Mouse (Mus musculus) midbrain, embryonic 13.5 days (tissue): ENCODE measurements at regions not wholly inside any gene's neighbourhood (a gene's known extent, or its start where the extent isn't known, plus 50 kb on each side); places are given as distances from the start of the nearest gene placed in this dataset.

Source experiments
- ATAC-seq: fragments of 200-750 bp; cut with Nextera tagmentation; 2 replicates; pipeline ENCODE4 v1.8.0; 2017; ENCODE audit warnings: mild to moderate bottlenecking, moderate TSS enrichment, moderate library complexity
- H3K27ac ChIP-seq: fragments of 300-500 bp; sonication (generic); 2 replicates; pipeline ENCODE4 v1.5.1; 2015; ENCODE audit warnings: inconsistent platforms, mild to moderate bottlenecking, moderate library complexity
- H3K27me3 ChIP-seq: fragments of 300-500 bp; sonication (generic); 2 replicates; pipeline ENCODE4 v1.6.1; 2015; ENCODE audit warnings: mild to moderate bottlenecking, inconsistent platforms
- H3K36me3 ChIP-seq: fragments of 300-500 bp; sonication (generic); 2 replicates; pipeline ENCODE4 v1.6.1; 2015; ENCODE audit warnings: mild to moderate bottlenecking, inconsistent platforms
- H3K4me1 ChIP-seq: fragments of 300-500 bp; sonication (generic); replicated peaks from 2 replicates; pipeline ENCODE4 v1.6.1; 2015; ENCODE audit warnings: inconsistent platforms
- H3K4me2 ChIP-seq: fragments of 300-500 bp; sonication (generic); replicated peaks from 2 replicates; pipeline ENCODE4 v1.6.1; 2015; ENCODE audit warnings: moderate library complexity, mild to moderate bottlenecking, inconsistent platforms
- H3K4me3 ChIP-seq: fragments of 300-500 bp; sonication (generic); replicated peaks from 2 replicates; pipeline ENCODE4 v1.5.1; 2015; ENCODE audit warnings: mild to moderate bottlenecking, inconsistent platforms
- H3K9ac ChIP-seq: fragments of 300-500 bp; sonication (generic); replicated peaks from 2 replicates; pipeline ENCODE4 v1.6.1; 2015; ENCODE audit warnings: mild to moderate bottlenecking, inconsistent platforms
- H3K9me3 ChIP-seq: fragments of 300-500 bp; sonication (generic); 2 replicates; pipeline ENCODE4 v1.6.1; 2016; ENCODE audit warnings: mild to moderate bottlenecking, inconsistent platforms
- WGBS: fragments of 180-500 bp; shearing (Covaris S2); methylation state at CpG from one replicate; pipeline ENCODE4 v1.1.7; 2015; 5-methylcytosine and 5-hydroxymethylcytosine counted together

GRCm38 (mm10) chr13:44650052-44650451, 79.2 kb upstream of the Jarid2 start:
- no peak for ATAC-seq
- H3K27me3 ChIP-seq: 0 out of 2 replicates have a peak, but pooled peaks cover 8% of the 10 kb centered on the region
- H3K4me1 ChIP-seq: peaks cover 18% of the 10 kb centered on the region; the same call in 1 of the 2 replicates
- no peak overlapping the region for H3K27ac ChIP-seq
- H3K9me3 ChIP-seq: no peaks in the 10 kb centered on the region
- no peak overlapping the region for H3K9ac ChIP-seq
- no peaks in the 10 kb centered on the region for H3K36me3 ChIP-seq
- 22% methylated on average over 13 of the region's 13 CpGs for WGBS
- no peak overlapping the region for H3K4me3 ChIP-seq
- H3K4me2 ChIP-seq: no peak overlapping the region; the same call in 1 of the 2 replicates

- ATAC-seq: no peak
- no peak overlapping the region for H3K4me2 ChIP-seq
- 12% methylated on average over 22 of the region's 22 CpGs for WGBS
These were observed 77.7 kb upstream of the Jarid2 start for GRCm38 (mm10) chr13:44651259-44652238.

GRCm38 (mm10) chr13:44657905-44658414, 71.3 kb upstream of the Jarid2 start:
- H3K4me1 ChIP-seq: no peaks in the 10 kb centered on the region
- 73% methylated on average over 10 of the region's 10 CpGs for WGBS
- H3K36me3 ChIP-seq: no peaks in the 10 kb centered on the region
- H3K27me3 ChIP-seq: no peaks in the 10 kb centered on the region
- no peak for ATAC-seq
- H3K9me3 ChIP-seq: no peaks in the 10 kb centered on the region
- H3K4me2 ChIP-seq: no peak overlapping the region
- no peak overlapping the region for H3K4me3 ChIP-seq
- H3K9ac ChIP-seq: no peak overlapping the region
- H3K27ac ChIP-seq: no peak overlapping the region

More at GRCm38 (mm10) chr13:44651259-44652238, 77.7 kb upstream of the Jarid2 start:
- Histone ChIP-seq H3K4me3 (no peak overlapping the region), H3K9ac (no peak overlapping the region), H3K9me3 (no peaks in the 10 kb centered on the region), H3K27ac (no peak overlapping the region), H3K36me3 (no peaks in the 10 kb centered on the region), H3K27me3 (0 out of 2 replicates have a peak, but pooled peaks cover 8% of the 10 kb centered on the region), H3K4me1 (peaks cover 18% of the 10 kb centered on the region; the same call in 1 of the 2 replicates)

GRCm38 (mm10) chr13:44659861-44660260, 69.4 kb upstream of the Jarid2 start:
- Histone ChIP-seq H3K4me2 (no peak overlapping the region), H3K4me1 (no peaks in the 10 kb centered on the region), H3K36me3 (no peaks in the 10 kb centered on the region), H3K9me3 (no peaks in the 10 kb centered on the region), H3K27me3 (no peaks in the 10 kb centered on the region), H3K4me3 (no peak overlapping the region), H3K9ac (no peak overlapping the region), H3K27ac (no peak overlapping the region)
- no peak for ATAC-seq
- WGBS: 69% methylated on average over 6 of the region's 6 CpGs

GRCm38 (mm10) chr13:44663062-44663461, 66.2 kb upstream of the Jarid2 start:
- Histone ChIP-seq H3K9me3 (no peaks in the 10 kb centered on the region), H3K4me2 (no peak overlapping the region), H3K4me3 (no peak overlapping the region), H3K4me1 (no peaks in the 10 kb centered on the region), H3K27me3 (no peaks in the 10 kb centered on the region), H3K9ac (no peak overlapping the region), H3K36me3 (no peaks in the 10 kb centered on the region), H3K27ac (no peak overlapping the region)
- 89% methylated on average over 11 of the region's 11 CpGs for WGBS
- ATAC-seq: no peak

- H3K9ac ChIP-seq: no peak overlapping the region
- no peak overlapping the region for H3K4me2 ChIP-seq
- no peak overlapping the region for H3K27ac ChIP-seq
- no peak overlapping the region for H3K4me3 ChIP-seq
- no peaks in the 10 kb centered on the region for H3K36me3 ChIP-seq
- no peaks in the 10 kb centered on the region for H3K4me1 ChIP-seq
- no peaks in the 10 kb centered on the region for H3K27me3 ChIP-seq
- H3K9me3 ChIP-seq: no peaks in the 10 kb centered on the region
- no peak for ATAC-seq
- WGBS: 70% methylated on average over 7 of the region's 7 CpGs
These were observed 65.5 kb upstream of the Jarid2 start for GRCm38 (mm10) chr13:44663730-44664129.

- Histone ChIP-seq H3K4me2 (no peak overlapping the region), H3K9ac (no peak overlapping the region), H3K9me3 (no peaks in the 10 kb centered on the region), H3K4me1 (no peaks in the 10 kb centered on the region), H3K27me3 (peaks cover 5% of the 10 kb centered on the region; the same call in 1 of the 2 replicates), H3K4me3 (no peak overlapping the region), H3K27ac (no peak overlapping the region), H3K36me3 (no peaks in the 10 kb centered on the region)
- ATAC-seq: no peak
- 67% methylated on average over 6 of the region's 6 CpGs for WGBS
These were observed 59.5 kb upstream of the Jarid2 start for GRCm38 (mm10) chr13:44669761-44670160.

- Histone ChIP-seq H3K36me3 (no peaks in the 10 kb centered on the region), H3K27me3 (peaks cover 10% of the 10 kb centered on the region), H3K9ac (no peak overlapping the region), H3K4me2 (peak overlapping the region; percentile 22; the same call in 1 of the 2 replicates), H3K9me3 (no peaks in the 10 kb centered on the region), H3K4me3 (no peak overlapping the region), H3K4me1 (no peaks in the 10 kb centered on the region), H3K27ac (no peak overlapping the region)
- ATAC-seq: no peak
- 46% methylated on average over 20 of the region's 20 CpGs for WGBS
These were observed 55.8 kb upstream of the Jarid2 start for GRCm38 (mm10) chr13:44673337-44673966.

GRCm38 (mm10) chr13:44673967-44674357, 55.3 kb upstream of the Jarid2 start:
- 49% methylated on average over 12 of the region's 12 CpGs for WGBS
- no peak overlapping the region for H3K27ac ChIP-seq
- H3K9me3 ChIP-seq: no peaks in the 10 kb centered on the region
- H3K4me1 ChIP-seq: no peaks in the 10 kb centered on the region
- H3K27me3 ChIP-seq: peaks cover 10% of the 10 kb centered on the region
- no peak overlapping the region for H3K4me3 ChIP-seq
- no peak overlapping the region for H3K9ac ChIP-seq
- peak overlapping the region; percentile 22; the same call in 1 of the 2 replicates for H3K4me2 ChIP-seq
- ATAC-seq: no peak
- no peaks in the 10 kb centered on the region for H3K36me3 ChIP-seq

- H3K4me1 ChIP-seq: no peaks in the 10 kb centered on the region
- WGBS: 78% methylated on average over 8 of the region's 8 CpGs
- no peaks in the 10 kb centered on the region for H3K9me3 ChIP-seq
- no peak overlapping the region for H3K27ac ChIP-seq
- peaks cover 10% of the 10 kb centered on the region for H3K27me3 ChIP-seq
- no peak for ATAC-seq
- H3K4me2 ChIP-seq: no peak overlapping the region
- H3K4me3 ChIP-seq: no peak overlapping the region
- no peaks in the 10 kb centered on the region for H3K36me3 ChIP-seq
- H3K9ac ChIP-seq: no peak overlapping the region
These were observed 54.2 kb upstream of the Jarid2 start for GRCm38 (mm10) chr13:44674926-44675650.

GRCm38 (mm10) chr13:44676041-44676440, 53.2 kb upstream of the Jarid2 start:
- 92% methylated on average over 6 of the region's 6 CpGs for WGBS
- Histone ChIP-seq H3K27me3 (peaks cover 10% of the 10 kb centered on the region), H3K4me3 (no peak overlapping the region), H3K27ac (no peak overlapping the region), H3K9ac (no peak overlapping the region), H3K4me1 (no peaks in the 10 kb centered on the region), H3K36me3 (no peaks in the 10 kb centered on the region), H3K4me2 (no peak overlapping the region), H3K9me3 (no peaks in the 10 kb centered on the region)
- no peak for ATAC-seq
